25 mouse cellular contexts compared by ENCODE assay signal in the genomic region with DNA sequence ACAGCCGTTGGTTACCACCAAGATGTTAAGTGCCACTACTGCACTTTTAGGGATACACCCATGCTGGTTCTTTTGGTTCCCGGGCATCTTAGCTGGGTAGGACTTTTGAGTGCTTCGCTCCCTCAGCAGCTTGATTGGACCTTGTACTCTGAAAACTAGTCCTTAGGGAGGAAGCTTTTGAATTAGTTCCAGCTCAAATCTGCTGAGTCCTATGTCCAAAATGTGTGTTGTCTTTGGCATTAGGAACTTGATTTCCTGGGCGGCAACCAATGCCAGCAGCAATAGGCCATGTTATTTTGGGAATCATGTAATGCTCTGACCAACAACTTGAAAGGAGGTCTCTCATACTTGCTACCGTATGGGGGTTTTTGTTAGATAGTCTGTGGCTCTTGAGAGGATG. TPM values are rescaled to one million over a fixed set of nuclear protein-coding genes. Genes with fewer than 3 reads are reported as not detected.
A peak's percentile ranks its signal among the peaks of the same experiment; 100 is the strongest.
DNase-seq lines count a peak whose midpoint lies in the region; TF ChIP-seq lines count a peak whose summit lies in the region.
"Had no signal": no experiment of that assay in that cellular context is flagged by ENCODE, and none has a peak within 500 bp of the region (broad histone marks: within the 10 kb centered on the region; RNA-seq: fewer than 3 reads in every experiment).

No protein-coding gene starts in this region.

- 0 out of 2 replicates have a peak overlapping the region, but pooled peaks have one; percentile 32 for H3K27ac ChIP-seq in gastrocnemius, adult 2 months
- H3K27ac ChIP-seq: forebrain, embryonic 13.5 days; heart, adult 2 months; heart, embryonic 15.5 days; hindbrain, postnatal 0 days; layer of hippocampus, adult 2 months; limb, embryonic 10.5 days; macrophage; midbrain, embryonic 15.5 days; neural tube, embryonic 13.5 days; stomach, embryonic 15.5 days had no signal

- TF ChIP-seq CTCF in gastrocnemius, adult 2 months (IDR thresholded peaks at IDR 0.05) = no peak

- intact Hi-C loops in gastrocnemius, adult 2 months (cut with DNase I) = no loop called here

- H3K4me3 ChIP-seq in gastrocnemius, adult 2 months = no peak overlapping the region
- H3K4me3 ChIP-seq: forebrain, embryonic 13.5 days; heart, adult 2 months; heart, embryonic 15.5 days; layer of hippocampus, adult 2 months; limb, embryonic 10.5 days; midbrain, embryonic 15.5 days; myocyte; neural tube, embryonic 13.5 days; stomach, embryonic 15.5 days had no signal

- no peak for DNase-seq in gastrocnemius, adult 2 months
- DNase-seq in gastrocnemius, adult 8-10 months (ENCODE audit: low spot score in 2 of 2) = no peak
- DNase-seq in kidney, adult 18-20 months = peak; percentile 11
- DNase-seq in kidney, postnatal 4 days = no peak
- DNase-seq in adipocyte (ENCODE audit: low spot score) = peak; percentile 94
- peak; percentile 43 to 48 for DNase-seq in kidney, postnatal 25 days
- DNase-seq in testis, postnatal 14 days (ENCODE audit: low spot score) = no peak
- DNase-seq: cerebellum, adult 8-10 months; gastrocnemius, postnatal 10 days; heart, adult 2 months; liver; liver, postnatal 0 days; right cerebral cortex, postnatal 4 days; thymus, adult 18-20 months; thymus, postnatal 36 days had no signal

RNA-seq across cellular contexts. Expression of gene Cir1, which starts 13.4 kb away (rescaled TPM):
- 10 to 100 TPM; 12.0 to 12.7 TPM for total RNA-seq in gastrocnemius, adult 2 months (2021)
- total RNA-seq in gastrocnemius, adult 8-10 months (2022) = 10 to 100 TPM in 2 of 4 experiments, 1 to 10 TPM in 2; 8.8 to 14.1 (median 11.7) TPM

RNA-seq across cellular contexts. Expression of gene Scrn3, which starts 13.5 kb away (rescaled TPM):
- total RNA-seq in gastrocnemius, adult 2 months (2021) = 10 to 100 TPM; 50.4 to 51.0 TPM
- 10 to 100 TPM; 57.9 to 59.9 (median 58.6) TPM for total RNA-seq in gastrocnemius, adult 8-10 months (2022)

RNA-seq across cellular contexts. Expression of gene Sp9, which starts 54.1 kb away (rescaled TPM):
- not detected for total RNA-seq in gastrocnemius, adult 2 months (2021)
- total RNA-seq in gastrocnemius, adult 8-10 months (2022) = not detected
- total RNA-seq: heart, adult 2 months had no signal

Comparison
In these comparisons a context has a peak if more than half of its experiments do, and no peak if none do; other contexts are left out.
1. DNase-seq: peak in kidney, adult 18-20 months (single experiment), adipocyte (single experiment) and kidney, postnatal 25 days (2 of 2); none in gastrocnemius, adult 2 months (single experiment), gastrocnemius, adult 8-10 months (0 of 2), kidney, postnatal 4 days (0 of 2) and testis, postnatal 14 days (single experiment).